Comparison of ENCODE assay signal across 9 mouse cellular contexts in genomic region chr9:121479453-121479852, GRCm38 (mm10). TPM values are rescaled to one million over a fixed set of nuclear protein-coding genes. Genes with fewer than 3 reads are reported as not detected.
DNase-seq lines count a peak whose midpoint lies in the region; ATAC-seq and TF ChIP-seq lines count a peak whose summit lies in the region.
"Had no signal": no experiment of that assay in that cellular context is flagged by ENCODE, and none has a peak within 500 bp of the region (broad histone marks: within the 10 kb centered on the region; RNA-seq: fewer than 3 reads in every experiment).

No protein-coding gene starts in this region.

- peaks cover 2% of the 10 kb centered on the region; the same call in 1 of the 2 replicates for H3K4me1 ChIP-seq in heart, adult 2 months (ENCODE audit: control insufficient read depth, insufficient read depth, low read length)
- H3K4me1 ChIP-seq in heart, embryonic 12.5 days (replicated peaks) = peaks cover 3% of the 10 kb centered on the region; the same call in 1 of the 2 replicates

- peak; percentile 81 for TF ChIP-seq CTCF in heart, adult 2 months (IDR thresholded peaks at IDR 0.05)

- no peak overlapping the region for H3K9ac ChIP-seq in heart, adult 2 months (ENCODE audit: low read depth, low read length)
- no peak overlapping the region; the same call in 1 of the 2 replicates for H3K9ac ChIP-seq in heart, embryonic 12.5 days

- H3K79me2 ChIP-seq in heart, adult 2 months (replicated peaks; ENCODE audit: control insufficient read depth, insufficient read depth, low read length) = no peaks in the 10 kb centered on the region

- no peak overlapping the region for H3K27ac ChIP-seq in heart, adult 2 months
- H3K27ac ChIP-seq in heart, embryonic 12.5 days (ENCODE audit: poor library complexity, severe bottlenecking) = no peak overlapping the region
- H3K27ac ChIP-seq: macrophage had no signal

- ATAC-seq in heart, embryonic 12.5 days (ENCODE audit: insufficient number of reproducible peaks, low FRiP score) = no peak
- ATAC-seq in megakaryocyte, adult 5-6 weeks (ENCODE audit: poor library complexity, severe bottlenecking) = peak; percentile 64

- WGBS in heart, adult 2 months = 24% methylated on average over 5 of the region's 5 CpGs
- 27% methylated on average over 5 of the region's 5 CpGs for whole genome bisulfite sequencing in heart, embryonic 12.5 days

- no peak for TF ChIP-seq POLR2A in heart, adult 2 months (IDR thresholded peaks at IDR 0.05; ENCODE audit: insufficient read depth, low read depth, low read length)

- no peaks in the 10 kb centered on the region for H3K27me3 ChIP-seq in heart, adult 2 months (ENCODE audit: control insufficient read depth, insufficient read depth, low read length)
- no peaks in the 10 kb centered on the region for H3K27me3 ChIP-seq in heart, embryonic 12.5 days (replicated peaks)

- H3K4me2 ChIP-seq in heart, embryonic 12.5 days = no peak overlapping the region

- H3K9me3 ChIP-seq in heart, embryonic 12.5 days (replicated peaks) = no peaks in the 10 kb centered on the region

- TF ChIP-seq EP300 in heart, adult 2 months (IDR thresholded peaks at IDR 0.05; ENCODE audit: insufficient read depth, low read depth, low read length) = 0 out of 2 replicates have a peak, but pooled peaks have one; percentile 43

- no peaks in the 10 kb centered on the region for H3K36me3 ChIP-seq in heart, adult 2 months (ENCODE audit: control insufficient read depth, insufficient read depth, low read length)
- H3K36me3 ChIP-seq in heart, embryonic 12.5 days = peaks cover 6% of the 10 kb centered on the region

- DNase-seq in heart, adult 2 months = peak in 1 of 2 experiments; percentile 54
- DNase-seq in adrenal gland, adult (ENCODE audit: inconsistent age in 2 of 2, low spot score in 1 of 2) = peak; percentile 54 to 86
- DNase-seq in embryo, embryonic 11.5 days (ENCODE audit: low read depth, low spot score) = peak; percentile 79
- peak; percentile 54 to 77 for DNase-seq in heart, postnatal 14 days
- DNase-seq in layer of hippocampus, adult 9-10 months (ENCODE audit: low spot score) = peak; percentile 74
- DNase-seq in right cerebral cortex, postnatal 4 days = peak; percentile 62

- no peak overlapping the region for H3K4me3 ChIP-seq in heart, adult 2 months
- no peak overlapping the region for H3K4me3 ChIP-seq in heart, embryonic 12.5 days

- intact Hi-C loops in heart, adult 2 months (cut with DNase I) = loop anchor here (1.0 to 5.0 kb wide), 2 partner anchors 126 to 193 kb away; no protein-coding TSS in a partner anchor
- intact Hi-C loops in heart, postnatal 14 days (cut with DNase I) = loop anchor here (5.0 kb wide), 2 partner anchors 193 to 232 kb away; no protein-coding TSS in a partner anchor

RNA-seq across cellular contexts. Expression of gene Cck, which starts 16.0 kb away (rescaled TPM):
- not detected for total RNA-seq in heart, adult 2 months (2021)
- 0.35 and 0.47 TPM in 2 replicates for polyA plus RNA-seq in heart, adult 2 months (2012; rRNA removed)
- 0.58 and 1.1 TPM in 2 replicates for polyA plus RNA-seq in heart, embryonic 12.5 days (2016; fragmentation: Nextera tagmentation; extraction: Ambion mirVana)
- total RNA-seq in heart, postnatal 14 days (2021) = under 1 TPM in 1 of 2 experiments, not detected in 1; 0.54 TPM
- not detected in 2 replicates for total RNA-seq in megakaryocyte, adult 5-6 weeks (2015)
- total RNA-seq in megakaryocyte, adult 5-6 weeks (2017) = not detected in 2 replicates
- polyA plus RNA-seq: macrophage had no signal
